Mouse (Mus musculus): ENCODE measurements at regions not wholly inside any gene's neighbourhood (a gene's known extent, or its start where the extent isn't known, plus 50 kb on each side); places are given as distances from the start of the nearest gene placed in this dataset.

- DNase-seq: no peak
Measured at GRCm38 (mm10) chr14:46082646-46083045, 296.6 kb upstream of the Gm15217 start.

GRCm38 (mm10) chr14:46088968-46089691 lies 290.1 kb upstream of the Gm15217 start:
- no peak for DNase-seq

- DNase-seq: no peak
Measured at GRCm38 (mm10) chr14:46115950-46116349, 263.3 kb upstream of the Gm15217 start.

GRCm38 (mm10) chr14:46126541-46126940 lies 252.7 kb upstream of the Gm15217 start:
- no peak for DNase-seq

GRCm38 (mm10) chr14:46129762-46130161 lies 249.5 kb upstream of the Gm15217 start:
- no peak for DNase-seq

- no peak for DNase-seq
Measured at GRCm38 (mm10) chr14:46144175-46144574, 235.0 kb upstream of the Gm15217 start.

- DNase-seq: no peak
Measured at GRCm38 (mm10) chr14:46144707-46145106, 234.5 kb upstream of the Gm15217 start.

GRCm38 (mm10) chr14:46145584-46145983 lies 233.6 kb upstream of the Gm15217 start:
- DNase-seq: no peak

GRCm38 (mm10) chr14:46149073-46149661 lies 230.0 kb upstream of the Gm15217 start:
- DNase-seq: no peak

GRCm38 (mm10) chr14:46158741-46159140 lies 220.5 kb upstream of the Gm15217 start:
- DNase-seq: no peak

- DNase-seq: no peak
Measured at GRCm38 (mm10) chr14:46172181-46172874, 206.9 kb upstream of the Gm15217 start.

- DNase-seq: no peak
Measured at GRCm38 (mm10) chr14:46172875-46173324, 206.3 kb upstream of the Gm15217 start.

GRCm38 (mm10) chr14:46174386-46174785 lies 204.8 kb upstream of the Gm15217 start:
- DNase-seq: no peak

- no peak for DNase-seq
Measured at GRCm38 (mm10) chr14:46175291-46176216, 203.7 kb upstream of the Gm15217 start.

- no peak for DNase-seq
Measured at GRCm38 (mm10) chr14:46179024-46179423, 200.2 kb upstream of the Gm15217 start.

- no peak for DNase-seq
Measured at GRCm38 (mm10) chr14:46191639-46192399, 187.4 kb upstream of the Gm15217 start.

- DNase-seq: no peak
Measured at GRCm38 (mm10) chr14:46193577-46193976, 185.6 kb upstream of the Gm15217 start.

- no peak for DNase-seq
Measured at GRCm38 (mm10) chr14:46195939-46196338, 183.3 kb upstream of the Gm15217 start.

- no peak for DNase-seq
Measured at GRCm38 (mm10) chr14:46202818-46203217, 176.4 kb upstream of the Gm15217 start.

GRCm38 (mm10) chr14:46220483-46220882 lies 158.7 kb upstream of the Gm15217 start:
- no peak for DNase-seq

GRCm38 (mm10) chr14:46221897-46222669 lies 157.1 kb upstream of the Gm15217 start:
- no peak for DNase-seq
